In genomic region chr4:88372293-88373224, GRCm38 (mm10) we compare ENCODE assay signal across 19 mouse cellular contexts.
DNase-seq lines count a peak whose midpoint lies in the region; ATAC-seq and TF ChIP-seq lines count a peak whose summit lies in the region.
"Had no signal": no experiment of that assay in that cellular context is flagged by ENCODE, and none has a peak within 500 bp of the region (broad histone marks: within the 10 kb centered on the region; RNA-seq: fewer than 3 reads in every experiment).

No protein-coding gene starts in this region.

- DNase-seq in forebrain, embryonic 10.5 days (ENCODE audit: extremely low spot score, low spot score), result peak; percentile 22
- no peak for DNase-seq in forebrain, postnatal 0 days
- peak; percentile 40 for DNase-seq in hindbrain, embryonic 10.5 days (ENCODE audit: low spot score)
- DNase-seq in midbrain, embryonic 10.5 days (ENCODE audit: low spot score), result no peak
- no peak for DNase-seq in cerebellum, adult 18-20 months
- DNase-seq in cerebellum, adult 8-10 months, result no peak
- DNase-seq in lung, postnatal 0 days (ENCODE audit: low spot score), result no peak
- no peak for DNase-seq in adrenal gland, postnatal 4 days (ENCODE audit: low spot score in 2 of 2)
- DNase-seq: adrenal gland, postnatal 10 days; cerebellum, adult 2 months; gastrocnemius, postnatal 10 days; heart, postnatal 10 days; layer of hippocampus, adult 9-11 months; lung, postnatal 10 days; spleen, adult 18-20 months; thymus, adult 18-20 months had no signal

- no peaks in the 10 kb centered on the region for H3K36me3 ChIP-seq in forebrain, embryonic 10.5 days (replicated peaks)
- H3K36me3 ChIP-seq in forebrain, postnatal 0 days (ENCODE audit: insufficient read depth), result no peaks in the 10 kb centered on the region
- H3K36me3 ChIP-seq in hindbrain, embryonic 10.5 days, result no peaks in the 10 kb centered on the region; the same call in 1 of the 2 replicates
- no peaks in the 10 kb centered on the region for H3K36me3 ChIP-seq in midbrain, embryonic 10.5 days
- H3K36me3 ChIP-seq in lung, postnatal 0 days (ENCODE audit: insufficient read depth, low read length), result no peaks in the 10 kb centered on the region
- H3K36me3 ChIP-seq: kidney, embryonic 15.5 days; liver, embryonic 15.5 days had no signal

- peaks cover 24% of the 10 kb centered on the region for H3K4me1 ChIP-seq in forebrain, embryonic 10.5 days
- no peaks in the 10 kb centered on the region for H3K4me1 ChIP-seq in forebrain, postnatal 0 days (ENCODE audit: insufficient read depth)
- H3K4me1 ChIP-seq in hindbrain, embryonic 10.5 days (replicated peaks), result peaks cover 14% of the 10 kb centered on the region
- H3K4me1 ChIP-seq in midbrain, embryonic 10.5 days, result peaks cover 11% of the 10 kb centered on the region
- no peaks in the 10 kb centered on the region for H3K4me1 ChIP-seq in lung, postnatal 0 days (ENCODE audit: insufficient read depth, low read depth, low read length)
- H3K4me1 ChIP-seq: kidney, embryonic 15.5 days; liver, embryonic 15.5 days had no signal

- WGBS in forebrain, embryonic 10.5 days, result 69% methylated on average over 18 of the region's 18 CpGs
- 47% methylated on average over 18 of the region's 18 CpGs for WGBS in forebrain, postnatal 0 days
- WGBS in hindbrain, embryonic 10.5 days, result 61% methylated on average over 18 of the region's 18 CpGs
- 70% methylated on average over 18 of the region's 18 CpGs for WGBS in midbrain, embryonic 10.5 days
- 84% methylated on average over 18 of the region's 18 CpGs for WGBS in lung, postnatal 0 days

- no peaks in the 10 kb centered on the region for H3K9me3 ChIP-seq in forebrain, embryonic 10.5 days
- no peaks in the 10 kb centered on the region for H3K9me3 ChIP-seq in forebrain, postnatal 0 days (ENCODE audit: low read length)
- H3K9me3 ChIP-seq in hindbrain, embryonic 10.5 days, result no peaks in the 10 kb centered on the region
- no peaks in the 10 kb centered on the region for H3K9me3 ChIP-seq in midbrain, embryonic 10.5 days (replicated peaks)
- no peaks in the 10 kb centered on the region for H3K9me3 ChIP-seq in lung, postnatal 0 days (ENCODE audit: low read length)
- H3K9me3 ChIP-seq: kidney, embryonic 15.5 days; liver, embryonic 15.5 days had no signal

- H3K27ac ChIP-seq in forebrain, embryonic 10.5 days, result peak overlapping the region; percentile 75
- no peak overlapping the region for H3K27ac ChIP-seq in forebrain, postnatal 0 days (ENCODE audit: low read depth, low read length)
- peak overlapping the region; percentile 76 for H3K27ac ChIP-seq in hindbrain, embryonic 10.5 days
- H3K27ac ChIP-seq in midbrain, embryonic 10.5 days (replicated peaks), result peak overlapping the region; percentile 75
- no peak overlapping the region for H3K27ac ChIP-seq in lung, postnatal 0 days (ENCODE audit: low read length)
- H3K27ac ChIP-seq: kidney, embryonic 15.5 days; liver, embryonic 15.5 days had no signal

- H3K4me3 ChIP-seq in forebrain, embryonic 10.5 days, result no peak overlapping the region
- no peak overlapping the region for H3K4me3 ChIP-seq in forebrain, postnatal 0 days (ENCODE audit: low read depth, low read length)
- no peak overlapping the region for H3K4me3 ChIP-seq in hindbrain, embryonic 10.5 days
- H3K4me3 ChIP-seq in midbrain, embryonic 10.5 days, result no peak overlapping the region; the same call in 1 of the 2 replicates
- H3K4me3 ChIP-seq in lung, postnatal 0 days (ENCODE audit: low read depth, low read length), result no peak overlapping the region
- H3K4me3 ChIP-seq: kidney, embryonic 15.5 days; liver, embryonic 15.5 days had no signal

- TF ChIP-seq CTCF in forebrain, postnatal 0 days (IDR thresholded peaks at IDR 0.05; ENCODE audit: low read depth), result no peak
- no peak for TF ChIP-seq CTCF in lung, postnatal 0 days (IDR thresholded peaks at IDR 0.05)

- H3K27me3 ChIP-seq in forebrain, embryonic 10.5 days (ENCODE audit: poor library complexity, severe bottlenecking), result no peaks in the 10 kb centered on the region
- no peaks in the 10 kb centered on the region for H3K27me3 ChIP-seq in forebrain, postnatal 0 days (ENCODE audit: insufficient read depth, low read length)
- H3K27me3 ChIP-seq in hindbrain, embryonic 10.5 days (ENCODE audit: insufficient read depth, poor library complexity, severe bottlenecking), result no peaks in the 10 kb centered on the region
- no peaks in the 10 kb centered on the region for H3K27me3 ChIP-seq in midbrain, embryonic 10.5 days (ENCODE audit: low read depth, poor library complexity, severe bottlenecking)
- H3K27me3 ChIP-seq in lung, postnatal 0 days (replicated peaks; ENCODE audit: insufficient read depth, low read length), result no peaks in the 10 kb centered on the region
- H3K27me3 ChIP-seq: kidney, embryonic 15.5 days; liver, embryonic 15.5 days had no signal

- no peak overlapping the region for H3K9ac ChIP-seq in forebrain, postnatal 0 days
- H3K9ac ChIP-seq in lung, postnatal 0 days (replicated peaks; ENCODE audit: low read depth), result no peak overlapping the region
- H3K9ac ChIP-seq: kidney, embryonic 15.5 days; liver, embryonic 15.5 days had no signal

- ATAC-seq in forebrain, postnatal 0 days, result no peak
- ATAC-seq in lung, postnatal 0 days, result no peak
- ATAC-seq: inflammation-experienced regulatory T-cells, adult 6 months had no signal

- H3K4me2 ChIP-seq in forebrain, postnatal 0 days (ENCODE audit: low read depth), result no peak overlapping the region
- no peak overlapping the region for H3K4me2 ChIP-seq in lung, postnatal 0 days (replicated peaks; ENCODE audit: low read depth, low read length)
- H3K4me2 ChIP-seq: kidney, embryonic 15.5 days; liver, embryonic 15.5 days had no signal

- no peak for TF ChIP-seq EP300 in lung, postnatal 0 days (IDR thresholded peaks at IDR 0.05)

Comparison
In these comparisons a context has a peak if more than half of its experiments do, and no peak if none do; other contexts are left out.
1. DNase-seq: peak in forebrain, embryonic 10.5 days (single experiment) and hindbrain, embryonic 10.5 days (single experiment); none in forebrain, postnatal 0 days (single experiment), midbrain, embryonic 10.5 days (single experiment), cerebellum, adult 18-20 months (0 of 2), cerebellum, adult 8-10 months (single experiment), lung, postnatal 0 days (single experiment) and adrenal gland, postnatal 4 days (0 of 2).
2. H3K27ac ChIP-seq: peak in forebrain, embryonic 10.5 days (single experiment), hindbrain, embryonic 10.5 days (single experiment) and midbrain, embryonic 10.5 days (single experiment); none in forebrain, postnatal 0 days (single experiment) and lung, postnatal 0 days (single experiment).